Mouse (Mus musculus) forebrain, embryonic 15.5 days (tissue): ENCODE measurements around the gene Fdx1l. TPM values are rescaled to one million over a fixed set of nuclear protein-coding genes. Genes with fewer than 3 reads are reported as not detected.

Experiments used
- ATAC-seq: fragments of 200-750 bp; cut with Nextera tagmentation; replicated peaks from 2 replicates; pipeline ENCODE4 v1.8.0; 2017; ENCODE audit warnings: mild to moderate bottlenecking, moderate TSS enrichment, moderate library complexity
- H3K27ac ChIP-seq: fragments of 300-500 bp; sonication (generic); replicated peaks from 2 replicates; pipeline ENCODE4 v1.5.1; 2015; ENCODE audit warnings: mild to moderate bottlenecking, inconsistent platforms
- H3K27me3 ChIP-seq: fragments of 300-500 bp; sonication (generic); 2 replicates; pipeline ENCODE4 v1.6.1; 2015; ENCODE audit warnings: inconsistent platforms
- H3K36me3 ChIP-seq: fragments of 300-500 bp; sonication (generic); 2 replicates; pipeline ENCODE4 v1.6.1; 2015; ENCODE audit warnings: mild to moderate bottlenecking, inconsistent platforms
- H3K4me1 ChIP-seq: fragments of 300-500 bp; sonication (generic); 2 replicates; pipeline ENCODE4 v1.6.1; 2015; ENCODE audit warnings: inconsistent platforms
- H3K4me2 ChIP-seq: fragments of 300-500 bp; sonication (generic); replicated peaks from 2 replicates; pipeline ENCODE4 v1.6.1; 2015; ENCODE audit warnings: mild to moderate bottlenecking, inconsistent platforms
- H3K4me3 ChIP-seq: fragments of 300-500 bp; sonication (generic); 2 replicates; pipeline ENCODE4 v1.5.1; 2015; ENCODE audit warnings: mild to moderate bottlenecking, inconsistent platforms
- H3K9ac ChIP-seq: fragments of 300-500 bp; sonication (generic); replicated peaks from 2 replicates; pipeline ENCODE4 v1.6.1; 2015; ENCODE audit warnings: mild to moderate bottlenecking, inconsistent platforms
- H3K9me3 ChIP-seq: fragments of 300-500 bp; sonication (generic); 2 replicates; pipeline ENCODE4 v1.6.1; 2016; ENCODE audit warnings: inconsistent platforms
- WGBS: fragments of 180-500 bp; shearing (Covaris S2); methylation state at CpG from one replicate; pipeline ENCODE4 v1.1.7; 2015; ENCODE audit warnings: mixed read lengths; 5-methylcytosine and 5-hydroxymethylcytosine counted together
- microRNA counts: library from miRNA; unstranded; fragments of <30 nt; microRNA quantifications from one replicate; lab custom pipeline; 2016
- microRNA-seq: library from miRNA; unstranded; fragments of <30 nt; microRNA quantifications from one replicate; pipeline ENCODE4, GENCODE M21; 2016
- polyA plus RNA-seq: library from polyadenylated mRNA; unstranded; fragments of >200 nt; fragmentation: Nextera tagmentation; extraction: Ambion mirVana; gene quantifications from 2 replicates; pipeline ENCODE4 v1.2.1, GENCODE M21; 2015

Fdx1l gene
- polyA plus RNA-seq, 1 experiment from 2014 or later = 52.2 TPM

GRCm38 (mm10) chr9:21022288-21022687 is 51.1 kb downstream of the Fdx1l start:
- Histone ChIP-seq H3K27ac (no peak overlapping the region), H3K9me3 (no peaks in the 10 kb centered on the region), H3K4me1 (no peaks in the 10 kb centered on the region), H3K4me3 (no peak overlapping the region), H3K36me3 (no peaks in the 10 kb centered on the region), H3K4me2 (no peak overlapping the region), H3K9ac (no peak overlapping the region), H3K27me3 (peaks cover 21% of the 10 kb centered on the region)
- ATAC-seq = no peak
- WGBS = 66% methylated on average over 6 of the region's 6 CpGs

- Histone ChIP-seq H3K4me3 (no peak overlapping the region), H3K4me2 (no peak overlapping the region), H3K4me1 (no peaks in the 10 kb centered on the region), H3K27me3 (peaks cover 30% of the 10 kb centered on the region), H3K36me3 (no peaks in the 10 kb centered on the region), H3K27ac (no peak overlapping the region), H3K9me3 (no peaks in the 10 kb centered on the region), H3K9ac (no peak overlapping the region)
- no peak for ATAC-seq
- WGBS = 77% methylated on average over 3 of the region's 3 CpGs
These were observed 52.1 kb downstream of the Fdx1l start for GRCm38 (mm10) chr9:21021363-21021762.

GRCm38 (mm10) chr9:21018600-21018999 is 54.8 kb downstream of the Fdx1l start:
- no peak overlapping the region for H3K9ac ChIP-seq
- no peak for ATAC-seq
- H3K4me2 ChIP-seq = no peak overlapping the region
- no peaks in the 10 kb centered on the region for H3K9me3 ChIP-seq
- no peaks in the 10 kb centered on the region for H3K36me3 ChIP-seq
- WGBS = 72% methylated on average over 2 of the region's 2 CpGs
- no peak overlapping the region for H3K27ac ChIP-seq
- no peak overlapping the region for H3K4me3 ChIP-seq
- H3K27me3 ChIP-seq = peaks cover 51% of the 10 kb centered on the region
- H3K4me1 ChIP-seq = peaks cover 11% of the 10 kb centered on the region

MicroRNAs encoded within 50 kb of the gene (microRNA counts, 519-probe panel; counts per million panel counts)
- microRNA mmu-miR-1900 (lab: Ali Mortazavi, UCI) = 3,042 counts per million, percentile 73 among the panel's probes with 10 or more counts

Small RNA genes within 50 kb of the gene (microRNA-seq; reads per million reads assigned to microRNA genes)
- gene Mir1900 (not detected), gene Mir7082 (not detected)

Other genes starting within 250 kb of the Fdx1l start
- 2.9 and 3.5 TPM in 2 replicates for gene A230050P20Rik, start 205.0 kb downstream of the Fdx1l start, polyA plus RNA-seq
- gene Angptl6, start 193.9 kb downstream of the Fdx1l start, polyA plus RNA-seq = 15.4 and 15.6 TPM in 2 replicates
- 57.1 and 59.0 TPM in 2 replicates for gene Ppan, start 185.4 kb downstream of the Fdx1l start, polyA plus RNA-seq
- gene Eif3g, start 175.0 kb downstream of the Fdx1l start, polyA plus RNA-seq = 267 and 288 TPM in 2 replicates
- 80.0 and 84.6 TPM in 2 replicates for gene Dnmt1, start 113.7 kb downstream of the Fdx1l start, polyA plus RNA-seq
- 6.9 and 7.5 TPM in 2 replicates for gene S1pr2, start 96.8 kb downstream of the Fdx1l start, polyA plus RNA-seq
- 112 and 115 TPM in 2 replicates for gene Mrpl4, start 70.9 kb downstream of the Fdx1l start, polyA plus RNA-seq
- 2.8 and 3.0 TPM in 2 replicates for gene Icam1, start 57.6 kb downstream of the Fdx1l start, polyA plus RNA-seq
- gene Icam4, start 44.2 kb downstream of the Fdx1l start, polyA plus RNA-seq = 0.25 TPM in 1 of 2 replicates, not detected in the other
- 1.5 and 2.2 TPM in 2 replicates for gene Icam5, start 41.5 kb downstream of the Fdx1l start, polyA plus RNA-seq
- gene Zglp1, start 6.5 kb downstream of the Fdx1l start, polyA plus RNA-seq = 0.37 and 2.2 TPM in 2 replicates
- 1.3 TPM in 2 replicates for gene Gm49373, start 518 bp downstream of the Fdx1l start, polyA plus RNA-seq
- 1.0 and 1.3 TPM in 2 replicates for gene Gm38431, start 18.4 kb upstream of the Fdx1l start, polyA plus RNA-seq
- gene Raver1, start 18.4 kb upstream of the Fdx1l start, polyA plus RNA-seq = 36.8 and 42.0 TPM in 2 replicates
- gene Tyk2, start 57.6 kb upstream of the Fdx1l start, polyA plus RNA-seq = 10.3 and 11.1 TPM in 2 replicates
- gene Cdc37, start 76.4 kb upstream of the Fdx1l start, polyA plus RNA-seq = 217 and 221 TPM in 2 replicates
- 23.7 and 25.9 TPM in 2 replicates for gene Pde4a, start 92.1 kb upstream of the Fdx1l start, polyA plus RNA-seq
- 71.6 and 72.5 TPM in 2 replicates for gene Keap1, start 165.7 kb upstream of the Fdx1l start, polyA plus RNA-seq
- gene S1pr5, start 174.8 kb upstream of the Fdx1l start, polyA plus RNA-seq = 1.6 TPM in 2 replicates
- 53.1 and 55.0 TPM in 2 replicates for gene Atg4d, start 191.7 kb upstream of the Fdx1l start, polyA plus RNA-seq
- 18.0 and 18.1 TPM in 2 replicates for gene Kri1, start 214.4 kb upstream of the Fdx1l start, polyA plus RNA-seq
- gene Cdkn2d, start 217.8 kb upstream of the Fdx1l start, polyA plus RNA-seq = 91.3 and 97.9 TPM in 2 replicates
- gene Ap1m2, start 238.7 kb upstream of the Fdx1l start, polyA plus RNA-seq = 1.1 and 1.4 TPM in 2 replicates
- 77.4 and 77.8 TPM in 2 replicates for gene Slc44a2, start 247.1 kb upstream of the Fdx1l start, polyA plus RNA-seq